In the genomic region with DNA sequence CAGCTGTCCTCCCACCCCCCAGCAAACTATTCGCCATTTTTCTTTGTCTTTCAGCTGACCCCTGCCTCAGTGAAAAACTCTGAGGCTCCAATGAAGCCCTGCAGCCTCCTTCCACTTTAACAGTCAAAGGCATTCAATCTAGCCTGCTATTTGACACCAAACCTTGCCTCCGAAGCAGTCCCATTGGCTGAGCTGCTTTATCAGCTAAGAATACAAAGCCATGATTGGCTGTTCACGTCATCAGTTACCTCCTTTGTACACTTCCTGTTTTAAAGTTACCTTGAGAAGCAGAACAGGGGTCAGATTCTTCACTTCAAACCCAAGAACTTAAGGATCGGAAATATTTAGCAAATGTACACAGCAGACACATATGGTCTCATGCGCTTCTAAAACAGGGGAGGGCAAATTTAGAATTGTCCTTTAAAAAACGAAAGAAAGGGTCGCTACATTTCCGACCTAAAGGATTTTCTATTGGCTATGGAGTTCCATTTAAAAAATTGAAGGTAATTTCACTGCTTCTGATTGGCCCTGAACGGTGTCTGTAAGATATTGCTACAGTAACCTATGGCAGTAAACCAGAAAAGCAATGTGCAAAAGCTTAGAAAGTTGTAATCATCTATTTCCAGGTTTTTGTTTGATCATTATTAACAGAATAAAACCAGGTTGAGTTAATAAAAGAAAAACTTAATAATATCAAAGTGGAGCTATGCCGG, we compare ENCODE assay signal across 8 mouse cellular contexts. TPM values are rescaled to one million over a fixed set of nuclear protein-coding genes. Genes with fewer than 3 reads are reported as not detected.
A peak's percentile ranks its signal among the peaks of the same experiment; 100 is the strongest.
DNase-seq lines count a peak whose midpoint lies in the region; ATAC-seq and TF ChIP-seq lines count a peak whose summit lies in the region.

No protein-coding gene starts in this region.

- TF ChIP-seq EP300 in liver, postnatal 0 days (IDR thresholded peaks at IDR 0.05; ENCODE audit: low read depth): no peak; the same call in none of the 2 replicates

- peak overlapping the region; percentile 66 for H3K4me2 ChIP-seq in forebrain, embryonic 15.5 days (replicated peaks)
- H3K4me2 ChIP-seq in liver, postnatal 0 days (ENCODE audit: low read depth, low read length): peak overlapping the region; percentile 80
- H3K4me2 ChIP-seq in neural tube, embryonic 13.5 days: peak overlapping the region; percentile 74

- intact Hi-C loops in heart, postnatal 25 days (cut with DNase I): no loop called here

- H3K27ac ChIP-seq in ES-E14 (ENCODE audit: insufficient read depth, low read depth, low read length, poor library complexity, severe bottlenecking): no peak overlapping the region; the same call in 1 of the 2 replicates
- peak overlapping the region; percentile 60 for H3K27ac ChIP-seq in forebrain, embryonic 15.5 days (replicated peaks)
- peak overlapping the region; percentile 78 for H3K27ac ChIP-seq in liver, postnatal 0 days (ENCODE audit: low read depth)
- peak overlapping the region; percentile 81 for H3K27ac ChIP-seq in neural tube, embryonic 13.5 days (replicated peaks)

- no peak overlapping the region for H3K9ac ChIP-seq in ES-E14 (ENCODE audit: insufficient read depth, low read depth, low read length, poor library complexity, severe bottlenecking)
- peak overlapping the region; percentile 54 for H3K9ac ChIP-seq in forebrain, embryonic 15.5 days (replicated peaks)
- H3K9ac ChIP-seq in liver, postnatal 0 days (replicated peaks): peak overlapping the region; percentile 69
- H3K9ac ChIP-seq in neural tube, embryonic 13.5 days: peak overlapping the region; percentile 79

- no peaks in the 10 kb centered on the region for H3K27me3 ChIP-seq in forebrain, embryonic 15.5 days
- H3K27me3 ChIP-seq in liver, postnatal 0 days (ENCODE audit: insufficient read depth, low read length): no peaks in the 10 kb centered on the region
- no peaks in the 10 kb centered on the region for H3K27me3 ChIP-seq in neural tube, embryonic 13.5 days

- peak overlapping the region; percentile 43 to 74 for H3K4me3 ChIP-seq in ES-E14 (ENCODE audit: insufficient read depth in 1 of 2, low read depth in 1 of 2, low read length in 2 of 2, poor library complexity in 1 of 2, severe bottlenecking in 1 of 2)
- H3K4me3 ChIP-seq in forebrain, embryonic 15.5 days: peak overlapping the region; percentile 51
- peak overlapping the region; percentile 60 for H3K4me3 ChIP-seq in liver, postnatal 0 days (ENCODE audit: low read depth, low read length)
- peak overlapping the region; percentile 58 for H3K4me3 ChIP-seq in neural tube, embryonic 13.5 days

- ATAC-seq in forebrain, embryonic 15.5 days (replicated peaks): peak; percentile 99
- peak; percentile 99 for ATAC-seq in liver, postnatal 0 days
- peak; percentile 98 for ATAC-seq in neural tube, embryonic 13.5 days (ENCODE audit: low read depth)

- peaks cover 5 to 17% of the 10 kb centered on the region in 2 experiments; a peak in 3 of 4 replicates for H3K4me1 ChIP-seq in ES-E14 (ENCODE audit: control insufficient read depth in 2 of 2, insufficient read depth in 2 of 2, low read length in 2 of 2, poor library complexity in 1 of 2)
- H3K4me1 ChIP-seq in forebrain, embryonic 15.5 days: peaks cover 46% of the 10 kb centered on the region
- H3K4me1 ChIP-seq in liver, postnatal 0 days (ENCODE audit: insufficient read depth): peaks cover 13% of the 10 kb centered on the region
- peaks cover 53% of the 10 kb centered on the region for H3K4me1 ChIP-seq in neural tube, embryonic 13.5 days (replicated peaks)

- peak; percentile 73 for DNase-seq in ES-E14 (ENCODE audit: low read depth, low spot score)
- peak; percentile 77 for DNase-seq in cerebellum, adult 11-12 months
- DNase-seq in heart, postnatal 25 days (ENCODE audit: low spot score): peak; percentile 73
- peak; percentile 88 for DNase-seq in layer of hippocampus, adult 11-12 months (ENCODE audit: low spot score)
- DNase-seq in liver, postnatal 0 days: peak; percentile 73
- DNase-seq in telencephalon, adult 2 months (ENCODE audit: low read depth, low spot score): peak; percentile 97

- WGBS in forebrain, embryonic 15.5 days: 7% methylated on average over 10 of the region's 10 CpGs
- WGBS in liver, postnatal 0 days (ENCODE audit: insufficient replicate concordance): 7% methylated on average over 10 of the region's 10 CpGs
- 9% methylated on average over 10 of the region's 10 CpGs for WGBS in neural tube, embryonic 13.5 days

- TF ChIP-seq CTCF in liver, postnatal 0 days (IDR thresholded peaks at IDR 0.05; ENCODE audit: low read depth): no peak

- no peaks in the 10 kb centered on the region for H3K9me3 ChIP-seq in ES-E14 (ENCODE audit: control insufficient read depth, insufficient read depth, low read depth, low read length)
- no peaks in the 10 kb centered on the region for H3K9me3 ChIP-seq in forebrain, embryonic 15.5 days
- no peaks in the 10 kb centered on the region for H3K9me3 ChIP-seq in liver, postnatal 0 days (ENCODE audit: low read length)
- H3K9me3 ChIP-seq in neural tube, embryonic 13.5 days: no peaks in the 10 kb centered on the region

- in situ Hi-C loops in ES-E14 (cut with MboI; ENCODE audit: low sequenced_read_pairs in 2 of 2, unreplicated experiment in 2 of 2): no loop called here

- no peaks in the 10 kb centered on the region for H3K36me3 ChIP-seq in ES-E14 (ENCODE audit: control insufficient read depth, insufficient read depth, low read length, poor library complexity, severe bottlenecking)
- H3K36me3 ChIP-seq in forebrain, embryonic 15.5 days: no peaks in the 10 kb centered on the region
- H3K36me3 ChIP-seq in liver, postnatal 0 days (replicated peaks; ENCODE audit: insufficient read depth, low read length): no peaks in the 10 kb centered on the region
- no peaks in the 10 kb centered on the region for H3K36me3 ChIP-seq in neural tube, embryonic 13.5 days

TF ChIP-seq in ES-E14, 5 proteins besides CTCF, POLR2A, EP300 and RAD21:
- 0 out of 2 replicates have a peak, but pooled peaks have one; percentile 28 for TF ChIP-seq ZNF384 (IDR thresholded peaks at IDR 0.05; ENCODE audit: low read depth, low read length)
- TF ChIP-seq CHD2 (IDR thresholded peaks at IDR 0.05; ENCODE audit: low read depth, low read length): peak; percentile 84; the same call in 1 of the 2 replicates
- TF ChIP-seq ZC3H11A (IDR thresholded peaks at IDR 0.05; ENCODE audit: borderline replicate concordance, low read depth, low read length): no peak
- no peak for TF ChIP-seq HCFC1 (IDR thresholded peaks at IDR 0.05; ENCODE audit: borderline replicate concordance, insufficient read depth, low read length)
TF ChIP-seq in ES-E14: peak in this region for 2.

RNA-seq across cellular contexts. Expression of gene Nfyc, which starts 15.6 kb away (rescaled TPM):
- 47.1 and 62.0 TPM in 2 replicates for total RNA-seq in ES-E14 (2012; rRNA removed)
- 95.4 and 98.5 TPM in 2 replicates for polyA plus RNA-seq in forebrain, embryonic 15.5 days (2015; fragmentation: Nextera tagmentation; extraction: Ambion mirVana)
- 10 to 100 TPM; 58.6 to 62.3 TPM for total RNA-seq in heart, postnatal 25 days (2021)
- 30.4 and 32.0 TPM in 2 replicates for polyA plus RNA-seq in liver, postnatal 0 days (2015; fragmentation: Nextera tagmentation; extraction: Ambion mirVana)
- polyA plus RNA-seq in neural tube, embryonic 13.5 days (2015; fragmentation: Nextera tagmentation; extraction: Ambion mirVana): 86.6 and 90.8 TPM in 2 replicates

RNA-seq across cellular contexts. Expression of gene Rims3, which starts 38.8 kb away (rescaled TPM):
- 4.5 and 6.7 TPM in 2 replicates for total RNA-seq in ES-E14 (2012; rRNA removed)
- 9.3 and 10.7 TPM in 2 replicates for polyA plus RNA-seq in forebrain, embryonic 15.5 days (2015; fragmentation: Nextera tagmentation; extraction: Ambion mirVana)
- total RNA-seq in heart, postnatal 25 days (2021): under 1 TPM in 1 of 2 experiments, not detected in 1; 0.05 TPM
- 0.26 and 0.31 TPM in 2 replicates for polyA plus RNA-seq in liver, postnatal 0 days (2015; fragmentation: Nextera tagmentation; extraction: Ambion mirVana)
- 16.1 and 18.8 TPM in 2 replicates for polyA plus RNA-seq in neural tube, embryonic 13.5 days (2015; fragmentation: Nextera tagmentation; extraction: Ambion mirVana)
